Mouse (Mus musculus) lung, adult 2 months (tissue): Measurements from ENCODE around the gene B4galt1.

Experiments used
- CTCF ChIP-seq: fragments of 200-500 bp; IDR thresholded peaks from 2 replicates; pipeline ENCODE4 v1.5.1; 2011; ENCODE audit warnings: mild to moderate bottlenecking, low read length, control low read depth; ENCODE audit not compliant: insufficient read depth
- POLR2A ChIP-seq: fragments of 200-500 bp; IDR thresholded peaks from 2 replicates; pipeline ENCODE4 v1.6.1; 2011; ENCODE audit warnings: low read depth, mild to moderate bottlenecking, control low read depth, low read length, borderline replicate concordance; ENCODE audit errors: extremely low read depth

DNA sequence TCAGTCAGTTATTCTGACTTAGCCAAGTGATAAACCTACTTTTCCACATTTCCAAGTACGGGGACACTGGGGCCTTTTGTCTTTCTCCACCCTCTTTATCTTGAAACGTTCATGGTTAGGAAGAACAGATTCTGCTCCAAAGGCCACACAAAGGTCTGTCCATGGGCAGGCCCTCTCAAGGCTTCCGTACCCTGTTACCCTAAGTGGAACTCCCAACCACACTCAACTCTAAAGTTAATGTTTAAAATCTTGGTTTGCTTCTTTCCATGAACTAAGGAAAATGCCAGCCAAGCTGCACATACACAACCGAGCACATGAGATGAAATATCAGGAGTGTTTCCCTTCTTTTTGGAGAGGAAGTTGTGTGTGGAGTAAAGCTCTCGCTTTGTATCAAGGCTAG is 43.3 kb downstream of the B4galt1 start:
- TF ChIP-seq POLR2A: no peak
- no peak for TF ChIP-seq CTCF
